Mouse (Mus musculus): ENCODE results near the gene Tmem178b. TPM values are rescaled to one million over a fixed set of nuclear protein-coding genes. Genes with fewer than 3 reads are reported as not detected.

The Tmem178b gene
- polyA plus RNA-seq, 1 experiment from 2014 or later: 7.3 TPM

GRCm38 (mm10) chr6:40217154-40217553 is 344.1 kb downstream of the Tmem178b start:
- no peak for DNase-seq (ENCODE audit: low spot score)
- H3K4me2 ChIP-seq (ENCODE audit: low read depth): no peak overlapping the region
- no peaks in the 10 kb centered on the region for H3K9me3 ChIP-seq (ENCODE audit: control insufficient read depth, low read length)
- H3K36me3 ChIP-seq (ENCODE audit: control insufficient read depth, insufficient read depth, low read length): no peaks in the 10 kb centered on the region
- no peak overlapping the region for H3K9ac ChIP-seq (ENCODE audit: low read length)
- H3K4me3 ChIP-seq (ENCODE audit: low read depth, low read length): no peak overlapping the region
- no peak for ATAC-seq (ENCODE audit: insufficient read depth, low FRiP score, low TSS enrichment)
- no peaks in the 10 kb centered on the region for H3K4me1 ChIP-seq (ENCODE audit: control insufficient read depth, insufficient read depth, low read length)
- H3K27ac ChIP-seq (ENCODE audit: low read depth, low read length): no peak overlapping the region
- H3K27me3 ChIP-seq (ENCODE audit: control insufficient read depth, insufficient read depth, low read length): no peaks in the 10 kb centered on the region
- WGBS: 95% methylated on average over 12 of the region's 12 CpGs

- Histone ChIP-seq H3K4me2 (ENCODE audit: low read depth) (no peak overlapping the region), H3K9ac (ENCODE audit: low read length) (no peak overlapping the region), H3K4me1 (ENCODE audit: control insufficient read depth, insufficient read depth, low read length) (no peaks in the 10 kb centered on the region), H3K9me3 (ENCODE audit: control insufficient read depth, low read length) (no peaks in the 10 kb centered on the region), H3K4me3 (ENCODE audit: low read depth, low read length) (no peak overlapping the region), H3K27me3 (ENCODE audit: control insufficient read depth, insufficient read depth, low read length) (no peaks in the 10 kb centered on the region), H3K36me3 (ENCODE audit: control insufficient read depth, insufficient read depth, low read length) (no peaks in the 10 kb centered on the region), H3K27ac (ENCODE audit: low read depth, low read length) (no peak overlapping the region)
- DNase-seq (ENCODE audit: low spot score): no peak
- no peak for ATAC-seq (ENCODE audit: insufficient read depth, low FRiP score, low TSS enrichment)
- WGBS: 92% methylated on average over 3 of the region's 3 CpGs
These were observed 344.6 kb downstream of the Tmem178b start for GRCm38 (mm10) chr6:40217651-40218050.

- Histone ChIP-seq H3K9ac (ENCODE audit: low read length) (no peak overlapping the region), H3K27me3 (ENCODE audit: control insufficient read depth, insufficient read depth, low read length) (no peaks in the 10 kb centered on the region), H3K36me3 (ENCODE audit: control insufficient read depth, insufficient read depth, low read length) (no peaks in the 10 kb centered on the region), H3K9me3 (ENCODE audit: control insufficient read depth, low read length) (no peaks in the 10 kb centered on the region), H3K4me3 (ENCODE audit: low read depth, low read length) (no peak overlapping the region), H3K4me2 (ENCODE audit: low read depth) (no peak overlapping the region), H3K4me1 (ENCODE audit: control insufficient read depth, insufficient read depth, low read length) (no peaks in the 10 kb centered on the region), H3K27ac (ENCODE audit: low read depth, low read length) (no peak overlapping the region)
- DNase-seq (ENCODE audit: low spot score): no peak
- no peak for ATAC-seq (ENCODE audit: insufficient read depth, low FRiP score, low TSS enrichment)
These were observed 347.6 kb downstream of the Tmem178b start for GRCm38 (mm10) chr6:40220634-40221120.

- Histone ChIP-seq H3K27ac (ENCODE audit: low read depth, low read length) (no peak overlapping the region), H3K36me3 (ENCODE audit: control insufficient read depth, insufficient read depth, low read length) (no peaks in the 10 kb centered on the region), H3K4me2 (ENCODE audit: low read depth) (no peak overlapping the region), H3K4me3 (ENCODE audit: low read depth, low read length) (no peak overlapping the region), H3K4me1 (ENCODE audit: control insufficient read depth, insufficient read depth, low read length) (no peaks in the 10 kb centered on the region), H3K27me3 (ENCODE audit: control insufficient read depth, insufficient read depth, low read length) (no peaks in the 10 kb centered on the region), H3K9ac (ENCODE audit: low read length) (no peak overlapping the region), H3K9me3 (ENCODE audit: control insufficient read depth, low read length) (no peaks in the 10 kb centered on the region)
- ATAC-seq (ENCODE audit: insufficient read depth, low FRiP score, low TSS enrichment) (no peak), DNase-seq (ENCODE audit: low spot score) (no peak)
- WGBS: 84% methylated on average over 11 of the region's 11 CpGs
These were observed 352.7 kb downstream of the Tmem178b start for GRCm38 (mm10) chr6:40225585-40226280.

GRCm38 (mm10) chr6:40228981-40229380 is 355.9 kb downstream of the Tmem178b start:
- H3K4me1 ChIP-seq (ENCODE audit: control insufficient read depth, insufficient read depth, low read length): no peaks in the 10 kb centered on the region
- no peak overlapping the region for H3K9ac ChIP-seq (ENCODE audit: low read length)
- DNase-seq (ENCODE audit: low spot score) (no peak), ATAC-seq (ENCODE audit: insufficient read depth, low FRiP score, low TSS enrichment) (no peak)
- no peak overlapping the region for H3K4me2 ChIP-seq (ENCODE audit: low read depth)
- H3K4me3 ChIP-seq (ENCODE audit: low read depth, low read length): no peak overlapping the region
- 90% methylated on average over 2 of the region's 2 CpGs for WGBS
- H3K27ac ChIP-seq (ENCODE audit: low read depth, low read length): no peak overlapping the region
- no peaks in the 10 kb centered on the region for H3K9me3 ChIP-seq (ENCODE audit: control insufficient read depth, low read length)
- H3K36me3 ChIP-seq (ENCODE audit: control insufficient read depth, insufficient read depth, low read length): no peaks in the 10 kb centered on the region
- no peaks in the 10 kb centered on the region for H3K27me3 ChIP-seq (ENCODE audit: control insufficient read depth, insufficient read depth, low read length)

- Histone ChIP-seq H3K9ac (ENCODE audit: low read length) (no peak overlapping the region), H3K27me3 (ENCODE audit: control insufficient read depth, insufficient read depth, low read length) (no peaks in the 10 kb centered on the region), H3K36me3 (ENCODE audit: control insufficient read depth, insufficient read depth, low read length) (no peaks in the 10 kb centered on the region), H3K9me3 (ENCODE audit: control insufficient read depth, low read length) (no peaks in the 10 kb centered on the region), H3K4me2 (ENCODE audit: low read depth) (no peak overlapping the region), H3K4me1 (ENCODE audit: control insufficient read depth, insufficient read depth, low read length) (no peaks in the 10 kb centered on the region), H3K27ac (ENCODE audit: low read depth, low read length) (no peak overlapping the region), H3K4me3 (ENCODE audit: low read depth, low read length) (no peak overlapping the region)
- DNase-seq (ENCODE audit: low spot score) (no peak), ATAC-seq (ENCODE audit: insufficient read depth, low FRiP score, low TSS enrichment) (no peak)
- 94% methylated on average over 9 of the region's 9 CpGs for WGBS
These were observed 356.9 kb downstream of the Tmem178b start for GRCm38 (mm10) chr6:40229985-40230384.

GRCm38 (mm10) chr6:40234066-40234465 is 361.0 kb downstream of the Tmem178b start:
- Histone ChIP-seq H3K9ac (ENCODE audit: low read length) (no peak overlapping the region), H3K27me3 (ENCODE audit: control insufficient read depth, insufficient read depth, low read length) (no peaks in the 10 kb centered on the region), H3K36me3 (ENCODE audit: control insufficient read depth, insufficient read depth, low read length) (no peaks in the 10 kb centered on the region), H3K4me1 (ENCODE audit: control insufficient read depth, insufficient read depth, low read length) (no peaks in the 10 kb centered on the region), H3K4me3 (ENCODE audit: low read depth, low read length) (no peak overlapping the region), H3K27ac (ENCODE audit: low read depth, low read length) (no peak overlapping the region), H3K9me3 (ENCODE audit: control insufficient read depth, low read length) (no peaks in the 10 kb centered on the region), H3K4me2 (ENCODE audit: low read depth) (no peak overlapping the region)
- no peak for ATAC-seq (ENCODE audit: insufficient read depth, low FRiP score, low TSS enrichment)
- WGBS: 34% methylated on average over 5 of the region's 5 CpGs
- DNase-seq (ENCODE audit: low spot score): no peak

GRCm38 (mm10) chr6:40235793-40236470 is 362.9 kb downstream of the Tmem178b start:
- no peaks in the 10 kb centered on the region for H3K9me3 ChIP-seq (ENCODE audit: control insufficient read depth, low read length)
- H3K4me1 ChIP-seq (ENCODE audit: control insufficient read depth, insufficient read depth, low read length): no peaks in the 10 kb centered on the region
- no peak overlapping the region for H3K27ac ChIP-seq (ENCODE audit: low read depth, low read length)
- H3K27me3 ChIP-seq (ENCODE audit: control insufficient read depth, insufficient read depth, low read length): no peaks in the 10 kb centered on the region
- no peak overlapping the region for H3K4me3 ChIP-seq (ENCODE audit: low read depth, low read length)
- WGBS: 47% methylated on average over 10 of the region's 10 CpGs
- ATAC-seq (ENCODE audit: insufficient read depth, low FRiP score, low TSS enrichment) (no peak; the same call in 1 of the 2 replicates), DNase-seq (ENCODE audit: low spot score) (peak; percentile 79)
- H3K4me2 ChIP-seq (ENCODE audit: low read depth): no peak overlapping the region
- H3K9ac ChIP-seq (ENCODE audit: low read length): no peak overlapping the region
- no peaks in the 10 kb centered on the region for H3K36me3 ChIP-seq (ENCODE audit: control insufficient read depth, insufficient read depth, low read length)
